Mouse (Mus musculus): Measurements from ENCODE around the gene Cep152. TPM values are rescaled to one million over a fixed set of nuclear protein-coding genes. Genes with fewer than 3 reads are reported as not detected.

Cep152 gene
- polyA plus RNA-seq, 1 experiment, result 2.1 TPM

GRCm38 (mm10) chr2:125540579-125540978, 84.3 kb downstream of the Cep152 start:
- TF ChIP-seq POLR2A (IDR thresholded peaks at IDR 0.05; ENCODE audit: control insufficient read depth, low read depth, low read length) (no peak), CTCF (IDR thresholded peaks at IDR 0.05; ENCODE audit: control insufficient read depth, insufficient read depth, insufficient replicate concordance, low read depth, low read length) (no peak)
- Histone ChIP-seq H3K27me3 (ENCODE audit: control insufficient read depth, insufficient read depth, low read length) (no peaks in the 10 kb centered on the region), H3K4me3 (ENCODE audit: control insufficient read depth, low read depth, low read length) (no peak overlapping the region), H3K36me3 (ENCODE audit: control insufficient read depth, insufficient read depth, low read length) (no peaks in the 10 kb centered on the region), H3K27ac (ENCODE audit: control insufficient read depth, insufficient read depth, low read depth, low read length) (no peak overlapping the region), H3K4me1 (ENCODE audit: control insufficient read depth, insufficient read depth, low read length) (no peaks in the 10 kb centered on the region)

GRCm38 (mm10) chr2:125539640-125540039, 85.3 kb downstream of the Cep152 start:
- Histone ChIP-seq H3K27ac (ENCODE audit: control insufficient read depth, insufficient read depth, low read depth, low read length) (no peak overlapping the region), H3K4me1 (ENCODE audit: control insufficient read depth, insufficient read depth, low read length) (no peaks in the 10 kb centered on the region), H3K4me3 (ENCODE audit: control insufficient read depth, low read depth, low read length) (no peak overlapping the region), H3K36me3 (ENCODE audit: control insufficient read depth, insufficient read depth, low read length) (no peaks in the 10 kb centered on the region), H3K27me3 (ENCODE audit: control insufficient read depth, insufficient read depth, low read length) (no peaks in the 10 kb centered on the region)
- no peak for TF ChIP-seq CTCF (IDR thresholded peaks at IDR 0.05; ENCODE audit: control insufficient read depth, insufficient read depth, insufficient replicate concordance, low read depth, low read length)
- no peak for TF ChIP-seq POLR2A (IDR thresholded peaks at IDR 0.05; ENCODE audit: control insufficient read depth, low read depth, low read length)

- no peak overlapping the region for H3K4me3 ChIP-seq (ENCODE audit: control insufficient read depth, low read depth, low read length)
- no peak overlapping the region for H3K27ac ChIP-seq (ENCODE audit: control insufficient read depth, insufficient read depth, low read depth, low read length)
- H3K27me3 ChIP-seq (ENCODE audit: control insufficient read depth, insufficient read depth, low read length), result no peaks in the 10 kb centered on the region
- H3K4me1 ChIP-seq (ENCODE audit: control insufficient read depth, insufficient read depth, low read length), result no peaks in the 10 kb centered on the region
- H3K36me3 ChIP-seq (ENCODE audit: control insufficient read depth, insufficient read depth, low read length), result no peaks in the 10 kb centered on the region
- no peak for TF ChIP-seq POLR2A (IDR thresholded peaks at IDR 0.05; ENCODE audit: control insufficient read depth, low read depth, low read length)
- TF ChIP-seq CTCF (IDR thresholded peaks at IDR 0.05; ENCODE audit: control insufficient read depth, insufficient read depth, insufficient replicate concordance, low read depth, low read length), result no peak
These were observed 94.2 kb downstream of the Cep152 start for GRCm38 (mm10) chr2:125530665-125531064.

GRCm38 (mm10) chr2:125526566-125526965, 98.3 kb downstream of the Cep152 start:
- no peak overlapping the region for H3K27ac ChIP-seq (ENCODE audit: control insufficient read depth, insufficient read depth, low read depth, low read length)
- H3K4me1 ChIP-seq (ENCODE audit: control insufficient read depth, insufficient read depth, low read length), result no peaks in the 10 kb centered on the region
- TF ChIP-seq CTCF (IDR thresholded peaks at IDR 0.05; ENCODE audit: control insufficient read depth, insufficient read depth, insufficient replicate concordance, low read depth, low read length) (no peak), POLR2A (IDR thresholded peaks at IDR 0.05; ENCODE audit: control insufficient read depth, low read depth, low read length) (no peak)
- H3K36me3 ChIP-seq (ENCODE audit: control insufficient read depth, insufficient read depth, low read length), result no peaks in the 10 kb centered on the region
- H3K27me3 ChIP-seq (ENCODE audit: control insufficient read depth, insufficient read depth, low read length), result no peaks in the 10 kb centered on the region
- no peak overlapping the region for H3K4me3 ChIP-seq (ENCODE audit: control insufficient read depth, low read depth, low read length)

GRCm38 (mm10) chr2:125525484-125525883, 99.4 kb downstream of the Cep152 start:
- TF ChIP-seq POLR2A (IDR thresholded peaks at IDR 0.05; ENCODE audit: control insufficient read depth, low read depth, low read length) (no peak), CTCF (IDR thresholded peaks at IDR 0.05; ENCODE audit: control insufficient read depth, insufficient read depth, insufficient replicate concordance, low read depth, low read length) (no peak)
- no peaks in the 10 kb centered on the region for H3K27me3 ChIP-seq (ENCODE audit: control insufficient read depth, insufficient read depth, low read length)
- no peak overlapping the region for H3K27ac ChIP-seq (ENCODE audit: control insufficient read depth, insufficient read depth, low read depth, low read length)
- H3K36me3 ChIP-seq (ENCODE audit: control insufficient read depth, insufficient read depth, low read length), result no peaks in the 10 kb centered on the region
- no peak overlapping the region for H3K4me3 ChIP-seq (ENCODE audit: control insufficient read depth, low read depth, low read length)
- no peaks in the 10 kb centered on the region for H3K4me1 ChIP-seq (ENCODE audit: control insufficient read depth, insufficient read depth, low read length)

GRCm38 (mm10) chr2:125516594-125516993, 108.3 kb downstream of the Cep152 start:
- no peak overlapping the region for H3K27ac ChIP-seq (ENCODE audit: control insufficient read depth, insufficient read depth, low read depth, low read length)

GRCm38 (mm10) chr2:125515291-125516057, 109.4 kb downstream of the Cep152 start:
- Histone ChIP-seq H3K27me3 (ENCODE audit: control insufficient read depth, insufficient read depth, low read length) (no peaks in the 10 kb centered on the region), H3K27ac (ENCODE audit: control insufficient read depth, insufficient read depth, low read depth, low read length) (no peak overlapping the region), H3K4me3 (ENCODE audit: control insufficient read depth, low read depth, low read length) (no peak overlapping the region), H3K36me3 (ENCODE audit: control insufficient read depth, insufficient read depth, low read length) (no peaks in the 10 kb centered on the region), H3K4me1 (ENCODE audit: control insufficient read depth, insufficient read depth, low read length) (peaks cover 2% of the 10 kb centered on the region; the same call in 1 of the 2 replicates)
- no peak for TF ChIP-seq POLR2A (IDR thresholded peaks at IDR 0.05; ENCODE audit: control insufficient read depth, low read depth, low read length)
- TF ChIP-seq CTCF (IDR thresholded peaks at IDR 0.05; ENCODE audit: control insufficient read depth, insufficient read depth, insufficient replicate concordance, low read depth, low read length), result no peak

More at GRCm38 (mm10) chr2:125516594-125516993, 108.3 kb downstream of the Cep152 start:
- Histone ChIP-seq H3K27me3 (ENCODE audit: control insufficient read depth, insufficient read depth, low read length) (no peaks in the 10 kb centered on the region), H3K4me1 (ENCODE audit: control insufficient read depth, insufficient read depth, low read length) (peaks cover 2% of the 10 kb centered on the region; the same call in 1 of the 2 replicates), H3K36me3 (ENCODE audit: control insufficient read depth, insufficient read depth, low read length) (no peaks in the 10 kb centered on the region), H3K4me3 (ENCODE audit: control insufficient read depth, low read depth, low read length) (no peak overlapping the region)
- TF ChIP-seq CTCF (IDR thresholded peaks at IDR 0.05; ENCODE audit: control insufficient read depth, insufficient read depth, insufficient replicate concordance, low read depth, low read length) (no peak), POLR2A (IDR thresholded peaks at IDR 0.05; ENCODE audit: control insufficient read depth, low read depth, low read length) (no peak)
